Mouse (Mus musculus): ENCODE results near the gene Fam227b. TPM values are rescaled to one million over a fixed set of nuclear protein-coding genes. Genes with fewer than 3 reads are reported as not detected.

Fam227b gene
- polyA plus RNA-seq, 1 experiment from 2014 or later: not detected

- no peaks in the 10 kb centered on the region for H3K36me3 ChIP-seq
- 84% methylated on average over 6 of the region's 6 CpGs for WGBS
- ATAC-seq (ENCODE audit: low FRiP score): no peak
Observed at GRCm38 (mm10) chr2:125941111-125941785, 210.6 kb downstream of the Fam227b start.

GRCm38 (mm10) chr2:125938993-125939642 lies 212.7 kb downstream of the Fam227b start:
- H3K4me1 ChIP-seq: no peaks in the 10 kb centered on the region
- H3K4me2 ChIP-seq (replicated peaks): no peak overlapping the region
- no peaks in the 10 kb centered on the region for H3K9me3 ChIP-seq (replicated peaks)
- H3K4me3 ChIP-seq: no peak overlapping the region
- no peaks in the 10 kb centered on the region for H3K36me3 ChIP-seq
- H3K27ac ChIP-seq: no peak overlapping the region
- 85% methylated on average over 6 of the region's 6 CpGs for WGBS
- H3K9ac ChIP-seq: no peak overlapping the region
- no peaks in the 10 kb centered on the region for H3K27me3 ChIP-seq
- no peak for ATAC-seq (ENCODE audit: low FRiP score)

More at GRCm38 (mm10) chr2:125941111-125941785, 210.6 kb downstream of the Fam227b start:
- Histone ChIP-seq H3K9me3 (replicated peaks) (no peaks in the 10 kb centered on the region), H3K4me1 (no peaks in the 10 kb centered on the region), H3K9ac (no peak overlapping the region), H3K4me3 (no peak overlapping the region), H3K27me3 (no peaks in the 10 kb centered on the region), H3K4me2 (replicated peaks) (no peak overlapping the region), H3K27ac (no peak overlapping the region)

GRCm38 (mm10) chr2:125936396-125936795 lies 215.4 kb downstream of the Fam227b start:
- no peaks in the 10 kb centered on the region for H3K27me3 ChIP-seq
- no peak overlapping the region for H3K9ac ChIP-seq
- ATAC-seq (ENCODE audit: low FRiP score): no peak
- no peak overlapping the region for H3K4me2 ChIP-seq (replicated peaks)
- H3K27ac ChIP-seq: no peak overlapping the region
- H3K4me3 ChIP-seq: no peak overlapping the region
- H3K9me3 ChIP-seq (replicated peaks): no peaks in the 10 kb centered on the region
- H3K4me1 ChIP-seq: peaks cover 1% of the 10 kb centered on the region; the same call in 1 of the 2 replicates
- 0 out of 2 replicates have a peak, but pooled peaks cover 5% of the 10 kb centered on the region for H3K36me3 ChIP-seq
- 60% methylated on average over 5 of the region's 5 CpGs for WGBS

GRCm38 (mm10) chr2:125933977-125934376 lies 217.8 kb downstream of the Fam227b start:
- no peaks in the 10 kb centered on the region for H3K9me3 ChIP-seq (replicated peaks)
- H3K4me1 ChIP-seq: peaks cover 3% of the 10 kb centered on the region; the same call in 1 of the 2 replicates
- H3K27ac ChIP-seq: no peak overlapping the region
- no peak overlapping the region for H3K4me2 ChIP-seq (replicated peaks)
- H3K27me3 ChIP-seq: no peaks in the 10 kb centered on the region
- 0 out of 2 replicates have a peak, but pooled peaks cover 7% of the 10 kb centered on the region for H3K36me3 ChIP-seq
- no peak overlapping the region for H3K4me3 ChIP-seq
- H3K9ac ChIP-seq: no peak overlapping the region
- 71% methylated on average over 3 of the region's 3 CpGs for WGBS
- no peak for ATAC-seq (ENCODE audit: low FRiP score)

Other genes starting within 250 kb of the Fam227b start
- 1.0 and 2.4 TPM in 2 replicates for gene Fgf7, start 117.3 kb downstream of the Fam227b start, polyA plus RNA-seq (2016; fragmentation: Nextera tagmentation; extraction: Ambion mirVana)
- 19.6 and 20.8 TPM in 2 replicates for gene Dtwd1, start 137 bp upstream of the Fam227b start, polyA plus RNA-seq (2016; fragmentation: Nextera tagmentation; extraction: Ambion mirVana)
- gene Gm17555, start 63.1 kb upstream of the Fam227b start, polyA plus RNA-seq (2016; fragmentation: Nextera tagmentation; extraction: Ambion mirVana): not detected in 2 replicates

All from hindbrain, embryonic 12.5 days (tissue).